Mouse (Mus musculus) liver, embryonic 13.5 days (tissue): Measurements from ENCODE around the gene Ppm1h. TPM values are rescaled to one million over a fixed set of nuclear protein-coding genes. Genes with fewer than 3 reads are reported as not detected.

ENCODE experiments used
- ATAC-seq: fragments of 200-750 bp; cut with Nextera tagmentation; 2 replicates; pipeline ENCODE4 v1.8.0; 2017; ENCODE audit warnings: low read depth, mild to moderate bottlenecking, moderate number of reproducible peaks, moderate library complexity
- DNase-seq: peaks from one replicate; pipeline ENCODE4 v3.0.0; 2022
- H3K27ac ChIP-seq: fragments of 300-500 bp; sonication (generic); 2 replicates; pipeline ENCODE4 v1.5.1; 2015; ENCODE audit warnings: moderate library complexity, mild to moderate bottlenecking, inconsistent platforms
- H3K27me3 ChIP-seq: fragments of 300-500 bp; sonication (generic); 2 replicates; pipeline ENCODE4 v1.6.1; 2015; ENCODE audit warnings: mild to moderate bottlenecking, inconsistent platforms
- H3K36me3 ChIP-seq: fragments of 300-500 bp; sonication (generic); 2 replicates; pipeline ENCODE4 v1.6.1; 2015; ENCODE audit warnings: mild to moderate bottlenecking, inconsistent platforms
- H3K4me1 ChIP-seq: fragments of 300-500 bp; sonication (generic); replicated peaks from 2 replicates; pipeline ENCODE4 v1.6.1; 2015; ENCODE audit warnings: inconsistent platforms
- H3K4me2 ChIP-seq: fragments of 300-500 bp; sonication (generic); 2 replicates; pipeline ENCODE4 v1.6.1; 2015; ENCODE audit warnings: inconsistent platforms, mild to moderate bottlenecking, moderate library complexity
- H3K4me3 ChIP-seq: fragments of 300-500 bp; sonication (generic); replicated peaks from 2 replicates; pipeline ENCODE4 v1.5.1; 2015; ENCODE audit warnings: mild to moderate bottlenecking, inconsistent platforms
- H3K9ac ChIP-seq: fragments of 300-500 bp; sonication (generic); 2 replicates; pipeline ENCODE4 v1.6.1; 2015; ENCODE audit warnings: mild to moderate bottlenecking, inconsistent platforms
- H3K9me3 ChIP-seq: fragments of 300-500 bp; sonication (generic); replicated peaks from 2 replicates; pipeline ENCODE4 v1.6.1; 2016; ENCODE audit warnings: inconsistent platforms
- WGBS: fragments of 180-500 bp; shearing (Covaris S2); methylation state at CpG from one replicate; pipeline ENCODE4 v1.1.7; 2015; ENCODE audit not compliant: insufficient replicate concordance; 5-methylcytosine and 5-hydroxymethylcytosine counted together
- polyA plus RNA-seq: library from polyadenylated mRNA; unstranded; fragments of >200 nt; fragmentation: Nextera tagmentation; extraction: Ambion mirVana; gene quantifications from 2 replicates; pipeline ENCODE4 v1.2.1, GENCODE M21; 2015

Ppm1h gene
- polyA plus RNA-seq, 1 experiment from 2014 or later, result 1.5 TPM

DNA sequence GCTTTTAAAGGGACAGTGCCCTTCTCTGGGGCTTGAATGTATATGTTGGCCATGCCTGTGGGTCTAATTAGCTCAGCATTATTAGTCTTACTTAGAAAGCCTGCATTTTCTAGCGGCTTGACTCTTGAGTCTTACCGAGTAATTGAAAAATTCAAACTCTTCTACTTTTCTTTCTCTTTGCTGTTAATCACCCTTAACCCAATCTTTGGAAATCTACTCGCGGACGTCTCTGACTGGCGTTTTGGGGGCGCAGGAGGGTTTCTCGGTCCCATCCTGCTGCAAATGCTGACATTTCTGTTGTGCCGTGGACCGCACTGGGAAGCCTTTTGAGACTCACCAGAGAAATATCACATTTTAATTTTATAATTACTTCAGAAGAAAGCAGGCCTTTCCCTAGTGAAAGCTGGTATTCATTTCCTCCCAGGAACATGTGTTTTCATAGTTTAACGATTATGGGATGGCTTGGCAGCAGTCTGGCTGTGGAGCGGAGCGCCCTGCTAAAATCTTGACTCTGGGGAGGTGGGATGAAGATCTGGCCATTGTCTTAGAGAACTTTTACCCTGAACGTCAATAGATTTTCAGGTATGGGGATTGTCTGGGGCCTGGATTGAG is 208.5 kb downstream of the Ppm1h start:
- H3K9ac ChIP-seq, result peak overlapping the region; percentile 56; the same call in 1 of the 2 replicates
- WGBS, result 67% methylated on average over 14 of the region's 14 CpGs
- no peaks in the 10 kb centered on the region for H3K36me3 ChIP-seq
- H3K27me3 ChIP-seq, result no peaks in the 10 kb centered on the region
- H3K27ac ChIP-seq, result no peak overlapping the region
- H3K4me3 ChIP-seq, result no peak overlapping the region
- H3K4me1 ChIP-seq, result peaks cover 4% of the 10 kb centered on the region; the same call in 1 of the 2 replicates
- H3K4me2 ChIP-seq, result peak overlapping the region; percentile 49
- no peaks in the 10 kb centered on the region for H3K9me3 ChIP-seq
- DNase-seq (no peak), ATAC-seq (no peak)

DNA sequence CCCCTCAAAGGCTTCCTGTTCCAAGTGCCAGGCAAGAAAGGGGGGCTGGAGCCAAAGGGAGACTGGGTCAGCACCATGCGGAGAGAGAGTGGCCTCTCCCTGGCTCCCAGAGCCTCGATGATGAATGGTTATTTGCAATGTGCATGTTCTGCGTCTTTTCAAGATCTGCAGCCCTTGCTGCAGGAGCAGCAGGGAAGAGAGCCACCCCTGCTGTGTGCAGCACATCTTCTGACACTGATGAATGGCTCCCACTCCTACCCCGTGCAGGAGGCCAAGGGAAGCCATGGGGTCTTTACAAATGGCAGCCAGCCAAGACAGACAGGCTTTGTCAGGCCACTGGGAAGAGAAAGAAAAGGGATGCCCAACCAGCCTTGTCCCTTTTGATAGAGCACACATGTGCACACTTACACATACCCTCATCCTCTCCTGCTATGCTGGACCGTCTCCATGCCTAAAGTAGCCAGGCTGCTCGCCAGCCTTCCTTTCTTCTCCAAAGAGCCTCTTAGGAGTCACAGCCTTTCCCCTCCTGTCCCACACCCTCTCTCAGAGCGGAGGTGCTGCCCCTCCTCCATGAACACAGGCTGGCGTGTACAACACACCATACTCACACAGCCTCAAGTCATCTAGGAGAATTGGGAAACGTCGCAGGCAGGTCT is 209.1 kb downstream of the Ppm1h start:
- Histone ChIP-seq H3K9me3 (no peaks in the 10 kb centered on the region), H3K27me3 (no peaks in the 10 kb centered on the region), H3K4me3 (no peak overlapping the region), H3K4me2 (no peak overlapping the region), H3K27ac (no peak overlapping the region), H3K9ac (no peak overlapping the region), H3K36me3 (no peaks in the 10 kb centered on the region), H3K4me1 (peaks cover 4% of the 10 kb centered on the region; the same call in 1 of the 2 replicates)
- DNase-seq (no peak), ATAC-seq (no peak)
- 62% methylated on average over 10 of the region's 10 CpGs for WGBS

DNA sequence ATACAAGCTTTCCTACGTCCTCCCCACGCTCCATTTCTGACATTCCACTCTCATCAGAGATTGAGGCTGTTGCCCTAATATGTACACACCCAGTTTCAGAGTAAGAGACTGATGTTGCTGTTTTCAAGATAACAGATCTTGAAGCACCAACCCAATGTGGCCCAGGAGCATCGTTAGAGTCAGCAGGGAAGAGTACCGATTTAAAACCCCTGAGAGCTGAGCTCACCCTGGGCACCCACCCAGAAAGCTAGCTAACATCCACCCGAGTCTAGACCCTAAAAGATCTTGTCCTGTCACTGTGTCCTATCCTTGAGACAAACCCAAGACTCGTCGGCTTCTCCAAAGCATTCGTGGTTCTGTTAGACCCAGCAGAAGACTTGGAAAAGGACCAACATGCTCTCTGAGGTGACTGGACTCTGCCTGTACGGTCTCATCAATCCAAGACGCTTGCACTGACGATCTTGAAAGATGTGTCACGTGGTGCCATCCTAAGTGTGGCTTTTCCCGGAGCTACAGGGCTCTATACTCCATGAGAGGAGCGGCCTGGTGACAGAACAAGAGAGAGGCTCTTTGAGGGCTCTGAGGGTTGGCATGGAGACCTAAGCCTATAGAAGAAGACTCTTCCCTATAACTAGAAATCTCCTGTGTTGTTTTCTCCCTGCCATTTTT is 212.3 kb downstream of the Ppm1h start:
- no peak for DNase-seq
- Histone ChIP-seq H3K27me3 (no peaks in the 10 kb centered on the region), H3K4me2 (no peak overlapping the region), H3K4me3 (no peak overlapping the region), H3K9me3 (no peaks in the 10 kb centered on the region), H3K9ac (no peak overlapping the region), H3K27ac (no peak overlapping the region), H3K36me3 (no peaks in the 10 kb centered on the region), H3K4me1 (peaks cover 4% of the 10 kb centered on the region; the same call in 1 of the 2 replicates)
- WGBS, result 71% methylated on average over 14 of the region's 14 CpGs
- ATAC-seq, result no peak

DNA sequence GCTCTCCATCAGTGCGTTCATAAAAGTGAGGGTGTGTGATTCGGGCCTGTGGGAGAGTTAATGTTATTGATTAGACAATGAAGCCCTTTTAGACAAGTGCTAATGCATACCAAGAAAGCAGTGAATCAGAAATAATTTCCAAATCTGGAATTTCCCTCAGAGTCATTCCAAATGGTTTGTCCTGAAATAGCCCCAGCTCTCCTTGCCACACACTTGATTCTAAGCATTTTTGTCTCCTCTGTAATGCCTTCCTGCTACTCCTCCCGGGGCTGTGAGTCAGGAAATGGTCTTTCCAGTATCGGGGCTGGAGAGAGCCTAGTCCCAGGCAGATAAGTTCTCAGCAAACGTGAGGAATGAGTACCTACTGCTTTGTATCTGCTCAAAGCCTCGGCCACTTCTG is 212.9 kb downstream of the Ppm1h start:
- H3K9ac ChIP-seq, result no peak overlapping the region
- H3K4me1 ChIP-seq, result peaks cover 2% of the 10 kb centered on the region; the same call in 1 of the 2 replicates
- ATAC-seq (no peak), DNase-seq (no peak)
- no peak overlapping the region for H3K4me3 ChIP-seq
- H3K27me3 ChIP-seq, result no peaks in the 10 kb centered on the region
- H3K27ac ChIP-seq, result no peak overlapping the region
- no peaks in the 10 kb centered on the region for H3K9me3 ChIP-seq
- 50% methylated on average over 6 of the region's 6 CpGs for WGBS
- H3K36me3 ChIP-seq, result no peaks in the 10 kb centered on the region
- no peak overlapping the region for H3K4me2 ChIP-seq

DNA sequence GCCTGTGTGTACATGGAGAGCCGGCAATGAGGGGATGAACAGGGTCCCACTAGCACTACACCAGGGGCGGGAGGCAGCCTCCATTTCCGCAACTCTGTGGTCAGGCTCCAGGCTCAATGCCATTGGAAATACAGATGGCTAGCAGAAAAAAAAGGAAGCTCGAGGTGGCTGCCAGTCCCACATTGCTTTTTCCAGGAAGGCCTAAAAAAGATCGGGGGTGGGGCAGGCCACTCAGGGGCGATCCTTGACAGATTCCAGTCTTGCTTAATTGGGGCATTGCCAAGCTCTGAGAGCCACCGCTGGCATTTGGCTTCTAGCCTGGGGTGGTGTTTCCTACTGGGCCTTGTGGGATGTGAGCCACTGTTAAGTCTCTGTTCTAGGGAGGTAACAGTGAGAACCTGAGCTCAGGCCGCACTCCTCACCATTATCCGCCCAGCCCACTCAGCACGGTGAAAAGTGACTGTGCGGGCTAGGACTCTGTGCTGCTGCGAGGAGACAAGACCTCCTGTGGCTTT is 216.1 kb downstream of the Ppm1h start:
- DNase-seq, result no peak
- Histone ChIP-seq H3K4me3 (no peak overlapping the region), H3K36me3 (no peaks in the 10 kb centered on the region), H3K27me3 (no peaks in the 10 kb centered on the region), H3K4me2 (no peak overlapping the region), H3K9me3 (no peaks in the 10 kb centered on the region), H3K27ac (no peak overlapping the region), H3K4me1 (no peaks in the 10 kb centered on the region), H3K9ac (no peak overlapping the region)
- ATAC-seq, result no peak
- WGBS, result 43% methylated on average over 12 of the region's 12 CpGs

DNA sequence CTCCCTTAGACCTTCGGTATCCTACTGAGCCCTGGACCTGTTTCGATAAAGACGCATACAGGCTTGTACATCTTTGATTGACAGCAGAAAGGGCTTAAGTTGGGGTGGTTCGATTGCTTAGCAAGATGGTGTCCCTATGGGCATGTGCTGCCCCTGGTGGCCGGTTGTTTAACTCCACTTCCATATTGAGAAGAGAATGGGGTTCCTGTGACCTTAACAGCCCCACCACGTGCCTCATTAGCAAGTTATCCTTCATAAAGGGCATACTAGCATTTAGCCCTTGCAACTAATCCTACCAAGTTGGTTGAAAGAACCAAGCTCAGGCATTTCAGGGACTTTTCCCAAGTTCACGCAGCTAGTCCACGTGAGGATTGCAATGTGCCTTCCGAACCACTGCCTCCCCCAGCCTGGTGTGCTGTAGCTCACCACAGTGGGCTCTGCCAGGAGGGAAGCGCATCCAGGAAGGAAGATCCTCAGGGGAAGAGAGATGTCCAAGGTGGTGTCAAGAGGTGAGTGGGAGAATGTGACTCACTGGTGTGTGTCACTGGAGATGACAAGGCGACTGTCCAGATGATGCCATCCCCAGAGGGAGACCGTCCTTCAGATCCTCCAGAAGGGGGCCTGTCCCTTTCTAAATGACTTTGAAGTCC is 216.7 kb downstream of the Ppm1h start:
- Histone ChIP-seq H3K4me3 (no peak overlapping the region), H3K36me3 (no peaks in the 10 kb centered on the region), H3K4me2 (no peak overlapping the region), H3K9me3 (no peaks in the 10 kb centered on the region), H3K9ac (no peak overlapping the region), H3K27ac (no peak overlapping the region), H3K4me1 (no peaks in the 10 kb centered on the region; the same call in 1 of the 2 replicates), H3K27me3 (no peaks in the 10 kb centered on the region)
- WGBS, result 63% methylated on average over 12 of the region's 12 CpGs
- DNase-seq (no peak), ATAC-seq (no peak)

DNA sequence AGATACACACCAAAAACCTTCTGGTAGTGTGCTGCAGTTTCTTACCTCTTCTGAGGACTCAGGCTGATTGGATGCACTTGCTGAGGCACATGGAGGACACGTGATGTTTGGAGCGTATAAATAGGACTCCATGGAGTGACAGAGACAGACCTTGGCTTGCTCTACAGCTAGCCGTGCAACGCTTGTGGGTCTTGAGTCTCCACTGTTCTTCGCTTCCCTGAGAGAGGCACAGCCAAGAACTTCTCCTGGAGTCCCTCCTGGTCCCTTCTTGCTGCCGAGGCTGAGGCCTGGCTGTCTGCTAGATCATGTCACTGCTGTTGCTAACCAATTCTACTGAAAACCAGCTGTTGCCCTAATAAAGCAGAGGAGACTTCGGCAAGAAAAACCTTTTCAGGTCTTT is 221.4 kb downstream of the Ppm1h start:
- Histone ChIP-seq H3K9me3 (no peaks in the 10 kb centered on the region), H3K4me3 (no peak overlapping the region), H3K27ac (no peak overlapping the region), H3K36me3 (no peaks in the 10 kb centered on the region), H3K4me1 (no peaks in the 10 kb centered on the region; the same call in 1 of the 2 replicates), H3K9ac (no peak overlapping the region), H3K27me3 (no peaks in the 10 kb centered on the region), H3K4me2 (no peak overlapping the region)
- ATAC-seq (no peak), DNase-seq (no peak)
- WGBS, result 71% methylated on average over 7 of the region's 7 CpGs

DNA sequence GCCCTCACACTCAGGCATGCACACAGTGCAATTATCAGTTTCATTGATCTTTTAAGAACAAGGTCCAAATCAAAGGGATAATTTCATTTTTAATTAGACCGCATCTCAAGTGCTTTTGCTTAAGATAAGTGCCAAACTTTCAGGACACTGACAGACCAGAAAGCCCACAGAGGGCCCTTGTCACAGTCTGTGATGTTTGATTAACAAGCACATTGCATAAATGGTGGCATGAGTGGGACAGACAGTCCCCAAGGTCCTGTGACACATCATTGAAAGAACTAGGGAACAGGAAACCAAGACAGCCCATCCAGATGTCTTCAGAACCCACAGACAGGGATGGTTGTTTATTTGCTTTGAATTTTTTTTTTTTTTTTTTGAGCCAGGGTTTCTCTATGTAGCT is 221.9 kb downstream of the Ppm1h start:
- no peak overlapping the region for H3K4me2 ChIP-seq
- H3K9ac ChIP-seq, result no peak overlapping the region
- H3K36me3 ChIP-seq, result no peaks in the 10 kb centered on the region
- no peaks in the 10 kb centered on the region for H3K27me3 ChIP-seq
- no peak for DNase-seq
- WGBS, result 79% methylated on average over 1 of the region's 1 CpGs
- no peaks in the 10 kb centered on the region for H3K9me3 ChIP-seq
- H3K27ac ChIP-seq, result no peak overlapping the region
- no peaks in the 10 kb centered on the region; the same call in 1 of the 2 replicates for H3K4me1 ChIP-seq
- no peak overlapping the region for H3K4me3 ChIP-seq
- ATAC-seq, result no peak

DNA sequence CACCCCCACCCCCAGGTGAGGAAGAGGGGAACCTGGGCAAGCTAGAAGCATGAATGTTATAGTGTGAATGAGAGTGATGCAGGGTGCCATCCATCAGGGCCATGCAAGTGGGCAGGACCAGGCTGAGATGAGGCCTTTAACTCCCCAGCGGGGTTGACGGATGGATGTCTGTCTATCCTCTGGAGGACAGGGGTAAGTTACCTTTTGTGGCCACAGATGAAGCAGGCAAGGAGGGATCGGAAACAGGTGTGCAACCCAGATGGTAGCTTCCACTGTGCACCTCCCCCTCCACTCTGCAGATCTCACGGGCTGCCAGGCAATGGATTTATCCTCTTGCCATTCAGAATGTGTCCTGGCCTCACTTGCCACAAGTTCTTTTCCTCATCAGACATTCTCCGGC is 222.8 kb downstream of the Ppm1h start:
- 79% methylated on average over 5 of the region's 5 CpGs for WGBS
- Histone ChIP-seq H3K4me3 (no peak overlapping the region), H3K4me1 (no peaks in the 10 kb centered on the region; the same call in 1 of the 2 replicates), H3K27ac (no peak overlapping the region), H3K9ac (no peak overlapping the region), H3K36me3 (no peaks in the 10 kb centered on the region), H3K4me2 (no peak overlapping the region), H3K9me3 (no peaks in the 10 kb centered on the region), H3K27me3 (no peaks in the 10 kb centered on the region)
- ATAC-seq (no peak), DNase-seq (no peak)

DNA sequence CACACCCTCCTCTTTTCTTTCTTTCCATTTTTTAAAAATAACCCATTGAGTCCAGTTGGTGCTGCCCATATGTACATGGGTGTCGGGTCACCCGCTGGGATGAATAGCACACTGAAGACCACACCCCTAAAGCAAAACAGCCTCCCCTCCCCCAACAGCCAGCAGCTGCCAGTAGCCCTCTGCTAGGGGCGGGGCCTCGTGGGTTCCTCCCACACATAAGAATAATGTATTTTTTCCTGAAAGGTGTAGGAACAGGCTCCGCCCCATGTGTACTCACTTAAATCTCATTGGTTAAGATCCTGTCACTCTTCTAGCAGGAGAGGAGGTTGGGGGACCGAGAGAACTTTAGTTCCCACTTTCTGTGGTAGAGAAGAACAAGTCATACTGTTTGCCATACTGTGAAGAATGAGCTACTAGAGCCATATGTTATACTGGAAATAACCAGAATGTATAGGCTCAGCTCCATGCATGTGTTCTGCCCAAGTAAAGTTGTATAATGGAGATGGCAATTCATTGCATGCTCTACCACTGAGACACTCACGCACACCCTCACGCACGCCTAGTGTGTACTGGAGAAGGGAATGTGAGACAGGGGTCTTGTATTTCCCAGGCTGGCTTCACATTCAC is 231.0 kb downstream of the Ppm1h start:
- Histone ChIP-seq H3K9me3 (no peaks in the 10 kb centered on the region), H3K4me1 (peaks cover 5% of the 10 kb centered on the region; the same call in 1 of the 2 replicates), H3K4me3 (no peak overlapping the region), H3K27me3 (no peaks in the 10 kb centered on the region), H3K27ac (no peak overlapping the region), H3K36me3 (no peaks in the 10 kb centered on the region), H3K4me2 (no peak overlapping the region), H3K9ac (no peak overlapping the region)
- DNase-seq (no peak), ATAC-seq (peak; percentile 41)
- 57% methylated on average over 9 of the region's 9 CpGs for WGBS

DNA sequence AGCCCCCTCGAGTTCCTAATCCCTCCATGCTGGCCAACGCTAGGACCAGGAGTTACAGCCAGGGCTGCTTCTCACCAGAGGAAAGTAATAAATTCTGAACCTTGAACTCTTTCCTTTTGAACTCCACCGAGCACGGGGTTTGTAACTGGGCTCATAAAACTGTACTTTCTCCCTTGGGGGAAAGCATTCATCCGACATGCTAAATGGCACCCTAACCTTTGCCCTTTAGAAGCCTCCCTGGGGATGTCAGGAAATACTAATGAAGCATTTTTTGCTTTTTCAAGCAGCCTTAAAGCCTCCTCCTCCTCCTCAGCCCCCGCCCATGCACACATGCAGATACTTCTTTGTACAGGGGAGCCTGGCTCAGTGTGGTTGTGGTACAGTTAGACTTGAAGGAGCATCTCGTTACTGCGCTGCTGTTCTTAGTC is 232.2 kb downstream of the Ppm1h start:
- WGBS, result 57% methylated on average over 8 of the region's 8 CpGs

More for the DNA sequence above, 232.2 kb downstream of the Ppm1h start:
- ATAC-seq (no peak), DNase-seq (no peak)
- H3K4me3 ChIP-seq, result no peak overlapping the region
- H3K9me3 ChIP-seq, result no peaks in the 10 kb centered on the region
- H3K9ac ChIP-seq, result no peak overlapping the region
- H3K36me3 ChIP-seq, result no peaks in the 10 kb centered on the region
- no peaks in the 10 kb centered on the region for H3K27me3 ChIP-seq
- H3K4me2 ChIP-seq, result no peak overlapping the region
- H3K4me1 ChIP-seq, result peaks cover 5% of the 10 kb centered on the region; the same call in 1 of the 2 replicates
- H3K27ac ChIP-seq, result no peak overlapping the region
